Mouse (Mus musculus): ENCODE measurements around the gene Por.

GRCm38 (mm10) chr5:135674821-135675220 lies 5.0 kb downstream of the Por start:
- TF ChIP-seq ZNF384 (IDR thresholded peaks at IDR 0.05; ENCODE audit: low read depth, low read length) (no peak), CHD2 (IDR thresholded peaks at IDR 0.05; ENCODE audit: low read depth, low read length) (0 out of 2 replicates have a peak, but pooled peaks have one; percentile 48), ZC3H11A (IDR thresholded peaks at IDR 0.05; ENCODE audit: borderline replicate concordance, low read depth, low read length) (no peak)
